Mouse (Mus musculus): ENCODE results near the gene Usp3.

- TF ChIP-seq POLR2A (IDR thresholded peaks at IDR 0.05; ENCODE audit: low read depth, low read length) (no peak), CTCF (conservative IDR thresholded peaks at IDR 0.05; ENCODE audit: insufficient read depth, insufficient read length, low read depth, low read length) (no peak)
These were observed 86.9 kb downstream of the Usp3 start for GRCm38 (mm10) chr9:66506011-66506410.

Measured in kidney, adult 2 months (tissue).